Mouse (Mus musculus): ENCODE data around the gene Slc10a4. TPM values are rescaled to one million over a fixed set of nuclear protein-coding genes. Genes with fewer than 3 reads are reported as not detected.

Slc10a4 gene
- polyA plus RNA-seq (2012; rRNA removed): 0.89 and 1.6 TPM in 2 replicates

DNA sequence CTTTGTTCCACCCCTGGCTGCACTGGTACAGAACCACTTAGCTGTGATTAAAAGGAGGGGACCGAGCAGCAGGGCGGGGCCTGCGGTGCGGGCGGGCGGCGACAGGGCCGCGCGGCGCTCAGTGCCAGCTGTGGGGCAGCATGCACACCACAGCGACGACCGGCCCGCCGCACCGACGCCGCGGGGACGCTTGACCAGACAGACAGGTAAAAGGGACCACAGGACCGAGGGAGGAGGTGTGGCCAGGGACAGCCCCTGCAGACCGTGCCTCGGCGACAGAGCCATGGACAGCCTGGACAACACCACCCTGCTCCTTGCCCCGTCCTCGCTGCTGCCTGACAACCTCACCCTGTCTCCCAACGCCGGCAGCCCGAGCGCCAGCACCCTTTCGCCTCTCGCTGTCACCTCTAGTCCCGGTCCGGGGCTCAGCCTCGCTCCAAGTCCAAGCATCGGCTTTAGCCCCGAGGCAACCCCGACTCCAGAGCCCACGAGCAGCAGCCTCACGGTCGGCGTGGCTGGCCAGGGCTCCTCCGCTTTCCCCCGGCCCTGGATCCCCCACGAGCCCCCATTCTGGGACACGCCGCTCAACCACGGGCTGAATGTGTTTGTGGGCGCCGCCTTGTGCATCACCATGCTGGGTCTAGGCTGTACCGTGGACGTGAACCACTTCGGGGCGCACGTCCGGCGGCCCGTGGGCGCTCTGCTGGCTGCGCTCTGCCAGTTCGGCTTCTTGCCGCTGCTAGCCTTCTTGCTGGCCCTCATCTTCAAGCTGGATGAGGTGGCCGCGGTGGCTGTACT lies at the start of gene Slc10a4:
Gene Slc10a4, plus strand, starts transcription at position 100 of the 798 bp plus-strand sequence.
- no peaks in the 10 kb centered on the region for H3K36me3 ChIP-seq (ENCODE audit: control insufficient read depth, insufficient read depth, low read length)
- H3K27me3 ChIP-seq (ENCODE audit: control insufficient read depth, insufficient read depth, low read length): peaks cover 21% of the 10 kb centered on the region
- 8% methylated on average over 65 of the region's 65 CpGs for WGBS
- no peak within 1 kb of the TSS for H3K27ac ChIP-seq (ENCODE audit: insufficient read depth, low read depth, low read length)
- H3K4me3 ChIP-seq (ENCODE audit: low read depth, low read length): peak within 1 kb of the TSS; percentile 60
- peaks cover 5% of the 10 kb centered on the region; the same call in 1 of the 2 replicates for H3K4me1 ChIP-seq (ENCODE audit: control insufficient read depth, insufficient read depth, insufficient read length, low read length)
- TF ChIP-seq POLR2A (IDR thresholded peaks at IDR 0.05; ENCODE audit: low read depth, low read length): no peak
- TF ChIP-seq CTCF (IDR thresholded peaks at IDR 0.05; ENCODE audit: extremely low read depth, insufficient read length, insufficient replicate concordance, low read depth, low read length): no peak

DNA sequence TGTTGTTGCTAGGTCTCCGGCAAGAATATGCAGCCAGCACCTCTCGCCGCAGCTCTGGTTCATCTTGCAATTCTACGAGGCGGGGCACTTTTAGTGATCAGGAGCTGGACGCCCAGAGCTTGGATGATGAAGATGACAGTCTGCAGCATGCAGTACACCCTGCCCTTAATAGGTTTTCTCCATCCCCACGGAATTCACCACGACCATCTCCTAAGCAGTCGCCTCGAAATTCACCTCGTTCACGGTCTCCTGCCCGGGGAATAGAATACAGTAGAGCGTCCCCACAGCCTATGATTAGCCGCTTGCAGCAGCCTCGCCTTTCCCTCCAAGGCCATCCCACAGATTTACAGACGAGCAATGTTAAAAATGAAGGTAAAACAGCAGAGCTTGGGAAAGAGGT lies 49.4 kb upstream of the Slc10a4 start:
- H3K27ac ChIP-seq (ENCODE audit: insufficient read depth, low read depth, low read length): no peak overlapping the region
- peaks cover 19% of the 10 kb centered on the region for H3K36me3 ChIP-seq (ENCODE audit: control insufficient read depth, insufficient read depth, low read length)
- H3K27me3 ChIP-seq (ENCODE audit: control insufficient read depth, insufficient read depth, low read length): no peaks in the 10 kb centered on the region
- no peaks in the 10 kb centered on the region for H3K4me1 ChIP-seq (ENCODE audit: control insufficient read depth, insufficient read depth, insufficient read length, low read length)
- H3K4me3 ChIP-seq (ENCODE audit: low read depth, low read length): no peak overlapping the region
- TF ChIP-seq POLR2A (IDR thresholded peaks at IDR 0.05; ENCODE audit: low read depth, low read length): no peak
- TF ChIP-seq CTCF (IDR thresholded peaks at IDR 0.05; ENCODE audit: extremely low read depth, insufficient read length, insufficient replicate concordance, low read depth, low read length): no peak
- 88% methylated on average over 17 of the region's 17 CpGs for WGBS

DNA sequence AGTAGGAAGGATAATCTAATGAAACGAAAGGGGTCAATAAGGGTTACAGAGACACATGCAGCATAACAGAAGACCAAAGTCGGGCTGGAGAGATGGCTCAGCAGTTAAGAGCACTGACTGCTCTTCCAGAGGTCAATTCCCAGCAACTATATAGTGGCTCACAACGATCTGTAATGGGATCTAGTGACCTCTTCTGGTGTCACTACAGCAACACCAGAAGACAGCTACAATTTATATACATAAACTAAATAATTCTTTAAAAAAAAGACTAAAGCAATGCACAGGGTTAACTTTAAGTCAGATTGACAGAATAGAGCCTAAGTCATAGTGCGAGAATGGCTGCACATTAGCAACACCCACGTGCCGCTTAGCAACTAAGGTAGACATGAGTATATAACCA lies 46.6 kb upstream of the Slc10a4 start:
- WGBS: 84% methylated on average over 6 of the region's 6 CpGs
- H3K27ac ChIP-seq (ENCODE audit: insufficient read depth, low read depth, low read length): no peak overlapping the region

DNA sequence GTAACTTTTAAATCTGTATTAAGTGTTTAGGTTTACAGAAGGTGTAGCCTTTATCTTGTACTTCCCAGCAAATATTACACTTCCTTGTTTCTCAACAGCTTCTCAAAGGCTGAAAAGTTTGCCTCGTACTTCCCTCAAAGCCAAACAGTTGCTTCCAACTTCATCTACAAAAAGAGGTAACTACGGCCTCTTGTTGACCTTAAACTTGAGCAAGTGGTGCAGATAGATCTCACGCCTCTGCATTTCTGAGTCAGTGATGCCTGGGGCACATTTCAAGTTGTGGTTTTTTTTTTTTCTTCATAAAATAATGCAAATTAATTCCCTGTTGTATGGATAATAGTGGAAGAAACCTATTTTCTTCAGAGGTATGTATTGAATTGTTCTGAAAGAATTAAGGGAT lies 41.0 kb upstream of the Slc10a4 start:
- TF ChIP-seq CTCF (IDR thresholded peaks at IDR 0.05; ENCODE audit: extremely low read depth, insufficient read length, insufficient replicate concordance, low read depth, low read length) (no peak), POLR2A (IDR thresholded peaks at IDR 0.05; ENCODE audit: low read depth, low read length) (no peak)
- Histone ChIP-seq H3K27ac (ENCODE audit: insufficient read depth, low read depth, low read length) (no peak overlapping the region), H3K4me3 (ENCODE audit: low read depth, low read length) (no peak overlapping the region), H3K4me1 (ENCODE audit: control insufficient read depth, insufficient read depth, insufficient read length, low read length) (no peaks in the 10 kb centered on the region), H3K27me3 (ENCODE audit: control insufficient read depth, insufficient read depth, low read length) (no peaks in the 10 kb centered on the region), H3K36me3 (ENCODE audit: control insufficient read depth, insufficient read depth, low read length) (peaks cover 21% of the 10 kb centered on the region)
- WGBS: 88% methylated on average over 3 of the region's 3 CpGs

More for the DNA sequence above, 46.6 kb upstream of the Slc10a4 start:
- Histone ChIP-seq H3K36me3 (ENCODE audit: control insufficient read depth, insufficient read depth, low read length) (peaks cover 22% of the 10 kb centered on the region), H3K4me3 (ENCODE audit: low read depth, low read length) (no peak overlapping the region), H3K4me1 (ENCODE audit: control insufficient read depth, insufficient read depth, insufficient read length, low read length) (no peaks in the 10 kb centered on the region), H3K27me3 (ENCODE audit: control insufficient read depth, insufficient read depth, low read length) (no peaks in the 10 kb centered on the region)
- TF ChIP-seq CTCF (IDR thresholded peaks at IDR 0.05; ENCODE audit: extremely low read depth, insufficient read length, insufficient replicate concordance, low read depth, low read length) (no peak), POLR2A (IDR thresholded peaks at IDR 0.05; ENCODE audit: low read depth, low read length) (no peak)

DNA sequence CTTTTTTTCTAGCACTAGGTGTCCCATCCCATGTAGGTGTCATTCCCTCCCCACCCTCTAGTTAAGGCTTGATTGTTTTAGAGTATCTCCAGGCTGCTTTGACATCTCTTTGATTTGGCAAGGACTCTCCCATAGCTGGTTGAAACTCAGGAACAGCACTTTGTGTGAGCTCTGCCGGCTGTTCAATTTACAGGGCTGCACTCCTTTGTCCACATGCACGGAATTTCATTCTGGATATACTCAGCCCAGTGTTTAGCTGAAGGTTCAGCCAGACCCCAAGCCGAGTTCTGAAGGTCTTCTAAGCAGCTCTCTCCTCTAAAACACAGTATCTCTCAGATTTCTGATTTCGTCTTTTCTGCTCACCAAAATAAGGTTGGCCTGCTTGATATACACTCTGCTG lies 34.2 kb upstream of the Slc10a4 start:
- TF ChIP-seq CTCF (IDR thresholded peaks at IDR 0.05; ENCODE audit: extremely low read depth, insufficient read length, insufficient replicate concordance, low read depth, low read length) (no peak), POLR2A (IDR thresholded peaks at IDR 0.05; ENCODE audit: low read depth, low read length) (no peak)
- Histone ChIP-seq H3K4me1 (ENCODE audit: control insufficient read depth, insufficient read depth, insufficient read length, low read length) (no peaks in the 10 kb centered on the region), H3K4me3 (ENCODE audit: low read depth, low read length) (no peak overlapping the region), H3K36me3 (ENCODE audit: control insufficient read depth, insufficient read depth, low read length) (peaks cover 48% of the 10 kb centered on the region), H3K27ac (ENCODE audit: insufficient read depth, low read depth, low read length) (no peak overlapping the region), H3K27me3 (ENCODE audit: control insufficient read depth, insufficient read depth, low read length) (no peaks in the 10 kb centered on the region)
- 86% methylated on average over 4 of the region's 4 CpGs for WGBS

DNA sequence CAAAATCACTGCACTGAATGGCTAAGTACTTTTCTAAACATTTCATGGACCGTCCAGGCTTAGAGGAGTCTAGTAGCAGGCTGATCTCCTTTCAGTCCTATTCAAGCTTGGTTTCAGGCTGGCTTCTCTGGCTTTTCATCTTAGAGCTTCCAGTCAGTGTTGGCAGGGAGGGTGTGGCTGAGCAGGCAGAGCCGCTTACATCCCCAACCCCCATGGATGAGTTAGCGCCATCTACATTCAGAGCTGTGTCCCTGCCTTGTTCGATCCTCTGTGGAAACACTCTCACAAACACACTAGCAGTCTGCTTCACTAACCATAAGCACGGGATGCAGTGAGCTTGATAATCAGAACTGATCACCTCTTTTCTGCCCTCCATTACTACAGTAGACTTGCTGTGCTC lies 33.7 kb upstream of the Slc10a4 start:
- TF ChIP-seq POLR2A (IDR thresholded peaks at IDR 0.05; ENCODE audit: low read depth, low read length) (no peak), CTCF (IDR thresholded peaks at IDR 0.05; ENCODE audit: extremely low read depth, insufficient read length, insufficient replicate concordance, low read depth, low read length) (no peak)
- no peak overlapping the region for H3K27ac ChIP-seq (ENCODE audit: insufficient read depth, low read depth, low read length)
- 77% methylated on average over 5 of the region's 5 CpGs for WGBS

DNA sequence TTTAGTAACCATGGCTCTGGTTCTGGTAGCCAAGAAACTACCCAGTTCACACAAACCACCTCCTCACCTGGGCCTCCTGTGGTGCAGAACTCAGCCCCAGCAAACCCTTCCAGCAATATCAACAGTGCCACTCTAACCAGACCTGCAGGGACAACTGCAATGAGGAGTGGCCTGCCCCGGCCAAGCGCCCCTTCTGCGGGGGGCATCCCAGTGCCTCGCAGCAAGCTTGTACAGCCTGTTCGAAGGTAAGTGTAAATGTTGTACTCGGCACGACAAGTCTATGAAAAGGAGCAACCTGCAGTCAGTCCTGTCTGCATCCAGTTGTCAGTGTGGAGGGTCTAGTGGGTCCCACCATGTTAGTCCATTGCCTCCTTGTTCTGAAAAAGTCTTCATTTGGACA lies 32.1 kb upstream of the Slc10a4 start, which contains the start of gene Gm10135:
Gene Gm10135, minus strand, starts transcription at position 101 of the 400 bp plus-strand sequence.
- no peak for TF ChIP-seq CTCF (IDR thresholded peaks at IDR 0.05; ENCODE audit: extremely low read depth, insufficient read length, insufficient replicate concordance, low read depth, low read length)
- TF ChIP-seq POLR2A (IDR thresholded peaks at IDR 0.05; ENCODE audit: low read depth, low read length): no peak
- H3K27me3 ChIP-seq (ENCODE audit: control insufficient read depth, insufficient read depth, low read length): no peaks in the 10 kb centered on the region
- H3K4me3 ChIP-seq (ENCODE audit: low read depth, low read length): no peak within 1 kb of the TSS
- H3K4me1 ChIP-seq (ENCODE audit: control insufficient read depth, insufficient read depth, insufficient read length, low read length): no peaks in the 10 kb centered on the region
- WGBS: 99% methylated on average over 7 of the region's 7 CpGs
- no peak within 1 kb of the TSS for H3K27ac ChIP-seq (ENCODE audit: insufficient read depth, low read depth, low read length)
- peaks cover 43% of the 10 kb centered on the region for H3K36me3 ChIP-seq (ENCODE audit: control insufficient read depth, insufficient read depth, low read length)

More for the DNA sequence above, 33.7 kb upstream of the Slc10a4 start:
- no peaks in the 10 kb centered on the region for H3K4me1 ChIP-seq (ENCODE audit: control insufficient read depth, insufficient read depth, insufficient read length, low read length)
- H3K4me3 ChIP-seq (ENCODE audit: low read depth, low read length): no peak overlapping the region
- H3K27me3 ChIP-seq (ENCODE audit: control insufficient read depth, insufficient read depth, low read length): no peaks in the 10 kb centered on the region
- peaks cover 48% of the 10 kb centered on the region for H3K36me3 ChIP-seq (ENCODE audit: control insufficient read depth, insufficient read depth, low read length)
